Mouse (Mus musculus): ENCODE data around the gene Krt6b. TPM values are rescaled to one million over a fixed set of nuclear protein-coding genes. Genes with fewer than 3 reads are reported as not detected.
"Not testable (repeated sequence)": the region's sequence is repeated elsewhere in the genome, so short reads cannot be mapped to it uniquely, and the experiment has no call there.

The Krt6b gene
- polyA plus RNA-seq, 1 experiment from 2014 or later: not detected

DNA sequence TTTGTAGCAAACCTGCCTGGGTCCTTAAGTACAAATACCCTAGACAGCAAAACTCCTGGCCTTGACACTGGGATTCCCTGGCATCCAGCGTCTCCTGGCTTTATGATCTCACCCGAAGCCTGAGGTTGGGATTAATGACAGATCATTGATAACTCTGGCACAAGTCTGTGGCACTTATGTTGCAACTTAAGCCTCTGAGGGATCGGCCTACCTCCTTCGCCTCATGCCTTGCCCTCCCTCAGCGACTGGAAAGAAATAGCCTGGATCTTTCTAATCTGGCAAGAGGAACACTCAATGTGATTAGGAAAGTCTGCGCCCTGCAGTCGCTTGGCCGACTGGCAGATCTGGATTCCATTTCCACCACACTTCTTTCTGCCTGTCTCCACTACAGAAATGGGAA is 19.8 kb upstream of the Krt6b start:
- H3K9me3 ChIP-seq (ENCODE audit: control insufficient read depth, low read length): no peaks in the 10 kb centered on the region
- no peak overlapping the region for H3K4me2 ChIP-seq (ENCODE audit: low read length)
- H3K9ac ChIP-seq (replicated peaks; ENCODE audit: low read depth, low read length): no peak overlapping the region
- H3K4me1 ChIP-seq (replicated peaks; ENCODE audit: control insufficient read depth, insufficient read depth, low read length): no peaks in the 10 kb centered on the region
- WGBS: 73% methylated on average over 8 of the region's 8 CpGs
- H3K27ac ChIP-seq (ENCODE audit: low read length): no peak overlapping the region
- H3K27me3 ChIP-seq (replicated peaks; ENCODE audit: control insufficient read depth, insufficient read depth, low read length): no peaks in the 10 kb centered on the region; the same call in 1 of the 2 replicates
- no peak overlapping the region for H3K4me3 ChIP-seq (replicated peaks; ENCODE audit: low read length)
- H3K36me3 ChIP-seq (ENCODE audit: control insufficient read depth, insufficient read depth): no peaks in the 10 kb centered on the region
- no peak for ATAC-seq

DNA sequence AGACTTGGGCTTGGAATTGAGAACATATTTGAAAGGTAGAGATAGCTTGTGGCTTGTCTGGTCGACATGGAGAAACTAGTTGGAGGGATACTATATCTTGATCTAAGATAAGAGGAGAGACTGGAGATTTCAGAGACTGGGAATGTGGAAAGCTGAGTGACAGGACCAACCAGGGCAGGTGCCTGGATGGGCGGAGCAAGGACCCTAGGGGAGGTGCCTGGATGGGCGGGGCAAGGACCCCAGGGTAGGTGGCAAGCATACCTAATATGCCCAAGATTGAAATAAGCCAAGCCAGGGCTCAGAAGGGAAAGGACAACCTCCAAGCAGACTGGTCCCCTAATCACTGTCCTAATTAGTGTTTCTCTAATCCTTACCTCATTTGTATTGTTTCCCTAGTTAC is 19.1 kb upstream of the Krt6b start:
- Histone ChIP-seq H3K9ac (replicated peaks; ENCODE audit: low read depth, low read length) (no peak overlapping the region), H3K4me2 (ENCODE audit: low read length) (no peak overlapping the region), H3K36me3 (ENCODE audit: control insufficient read depth, insufficient read depth) (no peaks in the 10 kb centered on the region), H3K27me3 (replicated peaks; ENCODE audit: control insufficient read depth, insufficient read depth, low read length) (no peaks in the 10 kb centered on the region; the same call in 1 of the 2 replicates), H3K27ac (ENCODE audit: low read length) (no peak overlapping the region), H3K4me3 (replicated peaks; ENCODE audit: low read length) (no peak overlapping the region), H3K9me3 (ENCODE audit: control insufficient read depth, low read length) (no peaks in the 10 kb centered on the region), H3K4me1 (replicated peaks; ENCODE audit: control insufficient read depth, insufficient read depth, low read length) (no peaks in the 10 kb centered on the region)
- ATAC-seq: no peak
- WGBS: 52% methylated on average over 3 of the region's 3 CpGs

DNA sequence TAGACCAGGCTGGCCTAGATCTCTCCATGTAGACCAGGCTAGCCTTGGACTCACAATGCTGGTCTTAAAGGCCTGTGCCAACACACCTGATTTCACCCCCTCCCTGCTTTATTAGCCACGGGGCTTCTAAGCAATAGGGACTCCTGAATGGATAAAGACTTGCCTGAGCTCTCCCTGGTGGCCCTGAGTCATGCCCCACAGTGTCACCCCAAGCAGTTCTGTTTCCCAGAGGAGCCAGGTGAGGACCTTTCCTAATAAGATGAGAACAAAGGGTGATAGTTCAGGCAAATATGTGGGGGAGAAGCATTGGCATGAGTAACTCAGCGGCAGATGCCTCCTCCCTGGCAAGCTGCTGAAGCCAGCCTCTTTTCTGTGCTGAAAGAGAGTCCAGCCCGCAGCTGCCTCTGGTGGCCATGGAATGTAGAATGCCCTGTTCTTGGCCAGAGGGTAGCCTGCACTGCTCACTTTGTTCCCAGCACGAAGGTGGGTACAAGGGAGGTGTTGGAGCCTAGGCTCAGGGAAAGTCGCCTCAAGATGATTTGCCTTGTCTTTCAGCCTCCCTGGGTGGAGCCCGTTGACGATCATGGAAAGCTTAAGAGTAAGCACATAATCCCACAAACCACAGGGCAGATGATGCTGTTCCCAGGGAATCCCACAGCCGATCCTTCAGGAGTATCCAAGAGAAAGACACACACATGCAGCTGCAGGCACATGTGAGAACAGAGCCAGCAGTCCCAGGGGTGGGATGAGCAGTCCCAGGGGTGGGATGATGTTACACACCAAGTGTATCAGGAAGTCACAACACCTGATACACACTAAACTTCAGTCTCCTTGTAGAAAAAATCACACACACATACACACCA is 17.5 kb upstream of the Krt6b start:
- Histone ChIP-seq H3K4me1 (replicated peaks; ENCODE audit: control insufficient read depth, insufficient read depth, low read length) (no peaks in the 10 kb centered on the region), H3K4me2 (ENCODE audit: low read length) (no peak overlapping the region), H3K36me3 (ENCODE audit: control insufficient read depth, insufficient read depth) (no peaks in the 10 kb centered on the region), H3K27ac (ENCODE audit: low read length) (no peak overlapping the region), H3K9ac (replicated peaks; ENCODE audit: low read depth, low read length) (no peak overlapping the region), H3K27me3 (replicated peaks; ENCODE audit: control insufficient read depth, insufficient read depth, low read length) (no peaks in the 10 kb centered on the region; the same call in 1 of the 2 replicates), H3K4me3 (replicated peaks; ENCODE audit: low read length) (no peak overlapping the region), H3K9me3 (ENCODE audit: control insufficient read depth, low read length) (no peaks in the 10 kb centered on the region)
- 70% methylated on average over 8 of the region's 8 CpGs for WGBS
- ATAC-seq: no peak

DNA sequence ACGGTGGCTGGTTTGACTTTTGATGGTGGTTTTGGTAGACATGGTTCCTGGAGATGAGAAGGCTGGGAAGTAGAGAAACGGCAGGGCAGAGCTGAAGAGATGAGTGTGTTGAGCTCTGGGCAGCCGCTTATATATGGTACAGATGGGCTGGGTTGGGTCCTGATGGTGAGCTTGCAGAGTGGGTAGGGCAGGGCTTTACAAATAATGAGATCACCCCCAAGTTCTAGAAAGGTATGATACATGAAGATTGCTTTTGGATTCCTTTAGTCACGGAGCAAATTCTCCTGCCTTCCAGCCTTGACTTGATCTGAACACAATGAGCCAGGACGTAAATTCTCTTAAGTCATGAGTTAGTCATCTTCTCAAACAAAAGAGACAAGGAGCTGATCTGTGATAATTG is 14.1 kb upstream of the Krt6b start, which contains the start of gene Krt6a:
Krt6a (minus strand) TSS at position 101 of the 400 bp plus-strand sequence.
- no peaks in the 10 kb centered on the region for H3K4me1 ChIP-seq (replicated peaks; ENCODE audit: control insufficient read depth, insufficient read depth, low read length)
- no peak within 1 kb of the TSS for H3K4me2 ChIP-seq (ENCODE audit: low read length)
- no peaks in the 10 kb centered on the region for H3K36me3 ChIP-seq (ENCODE audit: control insufficient read depth, insufficient read depth)
- ATAC-seq: no peak
- H3K27ac ChIP-seq (ENCODE audit: low read length): no peak within 1 kb of the TSS
- H3K9ac ChIP-seq (replicated peaks; ENCODE audit: low read depth, low read length): no peak within 1 kb of the TSS
- no peaks in the 10 kb centered on the region for H3K9me3 ChIP-seq (ENCODE audit: control insufficient read depth, low read length)
- 86% methylated on average over 5 of the region's 5 CpGs for WGBS
- H3K4me3 ChIP-seq (replicated peaks; ENCODE audit: low read length): no peak within 1 kb of the TSS
- H3K27me3 ChIP-seq (replicated peaks; ENCODE audit: control insufficient read depth, insufficient read depth, low read length): no peaks in the 10 kb centered on the region; the same call in 1 of the 2 replicates

DNA sequence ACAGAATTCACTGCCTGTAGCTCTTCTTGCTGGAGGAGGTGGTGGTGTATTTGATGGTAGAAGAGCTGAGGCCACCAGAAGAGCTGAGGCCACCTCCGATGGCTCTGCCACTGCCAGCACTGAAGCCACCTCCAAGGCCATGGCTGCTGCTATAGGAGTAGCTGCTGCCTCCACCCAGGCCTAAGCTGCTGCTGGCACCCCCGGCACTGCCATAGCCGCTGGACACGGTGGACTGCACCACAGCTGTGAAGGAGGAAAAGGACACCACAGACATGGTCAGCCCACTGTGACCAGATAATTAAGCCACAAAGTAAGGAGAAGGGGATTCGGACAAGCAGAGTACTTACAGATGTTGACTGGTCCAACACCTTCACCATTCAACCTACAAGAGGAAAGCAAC is 10.4 kb upstream of the Krt6b start:
- not testable (repeated sequence) for H3K27ac ChIP-seq (ENCODE audit: low read length); H3K4me2 ChIP-seq (ENCODE audit: low read length); H3K4me1 ChIP-seq (replicated peaks; ENCODE audit: control insufficient read depth, insufficient read depth, low read length); H3K36me3 ChIP-seq (ENCODE audit: control insufficient read depth, insufficient read depth); H3K9ac ChIP-seq (replicated peaks; ENCODE audit: low read depth, low read length); H3K27me3 ChIP-seq (replicated peaks; ENCODE audit: control insufficient read depth, insufficient read depth, low read length); ATAC-seq; H3K4me3 ChIP-seq (replicated peaks; ENCODE audit: low read length); H3K9me3 ChIP-seq (ENCODE audit: control insufficient read depth, low read length)
- 95% methylated on average over 5 of the region's 5 CpGs for WGBS

DNA sequence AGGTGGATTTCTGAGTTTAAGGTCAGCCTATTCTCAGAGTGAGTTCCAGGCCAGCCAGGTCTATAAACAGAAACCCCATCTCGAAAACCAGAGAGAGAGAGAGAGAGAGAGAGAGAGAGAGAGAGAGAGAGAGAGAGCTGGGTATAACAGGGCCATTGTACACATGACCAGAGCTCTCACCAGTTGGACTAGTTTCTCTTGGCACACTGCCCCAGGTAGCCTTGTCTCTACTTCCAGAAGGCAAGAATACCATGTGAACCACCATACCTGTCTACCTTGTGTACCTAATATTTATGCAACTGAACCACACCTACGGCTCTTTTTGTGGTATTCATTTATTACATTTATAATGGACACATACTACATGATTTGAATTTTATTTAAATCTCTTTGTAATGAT is 8.1 kb upstream of the Krt6b start:
- no peaks in the 10 kb centered on the region for H3K27me3 ChIP-seq (replicated peaks; ENCODE audit: control insufficient read depth, insufficient read depth, low read length)
- 69% methylated on average over 2 of the region's 2 CpGs for WGBS
- no peak overlapping the region for H3K4me2 ChIP-seq (ENCODE audit: low read length)
- no peaks in the 10 kb centered on the region for H3K36me3 ChIP-seq (ENCODE audit: control insufficient read depth, insufficient read depth)
- no peak overlapping the region for H3K9ac ChIP-seq (replicated peaks; ENCODE audit: low read depth, low read length)
- H3K4me1 ChIP-seq (replicated peaks; ENCODE audit: control insufficient read depth, insufficient read depth, low read length): no peaks in the 10 kb centered on the region
- no peak overlapping the region for H3K4me3 ChIP-seq (replicated peaks; ENCODE audit: low read length)
- no peak overlapping the region for H3K27ac ChIP-seq (ENCODE audit: low read length)
- no peaks in the 10 kb centered on the region for H3K9me3 ChIP-seq (ENCODE audit: control insufficient read depth, low read length)
- ATAC-seq: no peak

GRCm38 (mm10) chr15:101675978-101676377 is 4.1 kb downstream of the Krt6b start:
- Histone ChIP-seq H3K36me3 (ENCODE audit: control insufficient read depth, insufficient read depth) (no peaks in the 10 kb centered on the region), H3K27me3 (replicated peaks; ENCODE audit: control insufficient read depth, insufficient read depth, low read length) (no peaks in the 10 kb centered on the region), H3K4me1 (replicated peaks; ENCODE audit: control insufficient read depth, insufficient read depth, low read length) (no peaks in the 10 kb centered on the region), H3K27ac (ENCODE audit: low read length) (no peak overlapping the region), H3K9ac (replicated peaks; ENCODE audit: low read depth, low read length) (no peak overlapping the region), H3K9me3 (ENCODE audit: control insufficient read depth, low read length) (no peaks in the 10 kb centered on the region), H3K4me2 (ENCODE audit: low read length) (no peak overlapping the region), H3K4me3 (replicated peaks; ENCODE audit: low read length) (no peak overlapping the region)
- no peak for ATAC-seq
- 96% methylated on average over 1 of the region's 1 CpGs for WGBS

DNA sequence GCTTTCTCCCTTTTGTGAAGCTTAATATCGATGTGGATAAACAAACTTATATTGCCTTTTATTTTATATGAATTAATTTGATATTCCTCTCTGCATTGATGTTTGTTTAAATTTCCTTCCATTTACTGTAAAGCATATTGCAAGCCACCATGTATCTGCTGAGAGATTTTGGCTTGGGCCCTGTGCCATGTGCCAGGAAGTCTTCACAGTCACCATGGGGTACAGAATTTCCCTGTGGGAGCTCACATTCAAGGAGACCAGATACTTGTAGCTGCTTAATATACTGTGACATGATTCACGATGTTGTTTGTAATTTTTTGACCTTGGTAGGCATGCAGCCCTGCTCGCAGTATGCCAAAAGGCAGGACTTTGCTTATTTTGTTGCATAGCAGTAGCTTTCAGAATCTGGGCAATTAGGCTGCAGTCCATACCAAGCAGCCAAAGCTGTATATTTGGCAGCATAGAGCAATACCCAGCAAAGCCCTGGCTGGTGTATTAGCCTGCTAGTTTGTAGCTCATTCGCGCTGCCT is 27.3 kb downstream of the Krt6b start:
- H3K27ac ChIP-seq (ENCODE audit: low read length): no peak overlapping the region
- H3K4me1 ChIP-seq (replicated peaks; ENCODE audit: control insufficient read depth, insufficient read depth, low read length): no peaks in the 10 kb centered on the region
- no peak overlapping the region for H3K4me2 ChIP-seq (ENCODE audit: low read length)
- H3K36me3 ChIP-seq (ENCODE audit: control insufficient read depth, insufficient read depth): no peaks in the 10 kb centered on the region
- no peaks in the 10 kb centered on the region for H3K27me3 ChIP-seq (replicated peaks; ENCODE audit: control insufficient read depth, insufficient read depth, low read length)
- WGBS: 81% methylated on average over 5 of the region's 5 CpGs
- no peak overlapping the region for H3K4me3 ChIP-seq (replicated peaks; ENCODE audit: low read length)
- H3K9ac ChIP-seq (replicated peaks; ENCODE audit: low read depth, low read length): no peak overlapping the region
- no peak for ATAC-seq
- H3K9me3 ChIP-seq (ENCODE audit: control insufficient read depth, low read length): no peaks in the 10 kb centered on the region

GRCm38 (mm10) chr15:101647280-101647679 is 32.8 kb downstream of the Krt6b start, which contains the start of gene Gm5478:
Gm5478 (minus strand) TSS chr15:101647380.
- no peak within 1 kb of the TSS for H3K4me2 ChIP-seq (ENCODE audit: low read length)
- H3K4me3 ChIP-seq (replicated peaks; ENCODE audit: low read length): no peak within 1 kb of the TSS
- no peaks in the 10 kb centered on the region for H3K4me1 ChIP-seq (replicated peaks; ENCODE audit: control insufficient read depth, insufficient read depth, low read length)
- H3K9me3 ChIP-seq (ENCODE audit: control insufficient read depth, low read length): no peaks in the 10 kb centered on the region
- H3K9ac ChIP-seq (replicated peaks; ENCODE audit: low read depth, low read length): no peak within 1 kb of the TSS
- no peak within 1 kb of the TSS for H3K27ac ChIP-seq (ENCODE audit: low read length)
- no peak for ATAC-seq
- H3K36me3 ChIP-seq (ENCODE audit: control insufficient read depth, insufficient read depth): no peaks in the 10 kb centered on the region
- 75% methylated on average over 3 of the region's 3 CpGs for WGBS
- no peaks in the 10 kb centered on the region for H3K27me3 ChIP-seq (replicated peaks; ENCODE audit: control insufficient read depth, insufficient read depth, low read length)
